Mouse (Mus musculus) embryonic fibroblast, embryonic 13.5 days (primary cell): ENCODE results near the gene Nkx3-2. TPM values are rescaled to one million over a fixed set of nuclear protein-coding genes. Genes with fewer than 3 reads are reported as not detected.

Experiments used
- H3K27ac ChIP-seq: 2 replicates; pipeline ENCODE4 v1.5.1; 2012; ENCODE audit warnings: low read length, control low read depth, inconsistent platforms; ENCODE audit not compliant: insufficient read depth
- H3K4me1 ChIP-seq: 2 replicates; pipeline ENCODE4 v1.6.1; 2011; ENCODE audit warnings: low read length; ENCODE audit not compliant: control insufficient read depth, insufficient read depth
- H3K4me3 ChIP-seq: 2 replicates; pipeline ENCODE4 v1.5.1; 2011; ENCODE audit warnings: mild to moderate bottlenecking, control low read depth, low read length; ENCODE audit not compliant: insufficient read depth
- CTCF ChIP-seq: IDR thresholded peaks from 2 replicates; pipeline ENCODE4 v1.5.1; 2011; ENCODE audit warnings: mild to moderate bottlenecking, control low read depth, low read length, moderate library complexity, borderline replicate concordance; ENCODE audit not compliant: insufficient read depth
- POLR2A ChIP-seq: IDR thresholded peaks from 2 replicates; pipeline ENCODE4 v1.6.1; 2011; ENCODE audit warnings: low read depth, mild to moderate bottlenecking, control low read depth, low read length, moderate library complexity
- polyA plus RNA-seq: library from polyadenylated mRNA; stranded (reverse); fragments of >200 nt; gene quantifications from 2 replicates; pipeline ENCODE4 v1.2.4, GENCODE M21; 2011; ENCODE audit warnings: low read depth; ENCODE audit not compliant: missing spikeins, insufficient read length

Nkx3-2 gene
- polyA plus RNA-seq, 1 experiment = 1.0 TPM

DNA sequence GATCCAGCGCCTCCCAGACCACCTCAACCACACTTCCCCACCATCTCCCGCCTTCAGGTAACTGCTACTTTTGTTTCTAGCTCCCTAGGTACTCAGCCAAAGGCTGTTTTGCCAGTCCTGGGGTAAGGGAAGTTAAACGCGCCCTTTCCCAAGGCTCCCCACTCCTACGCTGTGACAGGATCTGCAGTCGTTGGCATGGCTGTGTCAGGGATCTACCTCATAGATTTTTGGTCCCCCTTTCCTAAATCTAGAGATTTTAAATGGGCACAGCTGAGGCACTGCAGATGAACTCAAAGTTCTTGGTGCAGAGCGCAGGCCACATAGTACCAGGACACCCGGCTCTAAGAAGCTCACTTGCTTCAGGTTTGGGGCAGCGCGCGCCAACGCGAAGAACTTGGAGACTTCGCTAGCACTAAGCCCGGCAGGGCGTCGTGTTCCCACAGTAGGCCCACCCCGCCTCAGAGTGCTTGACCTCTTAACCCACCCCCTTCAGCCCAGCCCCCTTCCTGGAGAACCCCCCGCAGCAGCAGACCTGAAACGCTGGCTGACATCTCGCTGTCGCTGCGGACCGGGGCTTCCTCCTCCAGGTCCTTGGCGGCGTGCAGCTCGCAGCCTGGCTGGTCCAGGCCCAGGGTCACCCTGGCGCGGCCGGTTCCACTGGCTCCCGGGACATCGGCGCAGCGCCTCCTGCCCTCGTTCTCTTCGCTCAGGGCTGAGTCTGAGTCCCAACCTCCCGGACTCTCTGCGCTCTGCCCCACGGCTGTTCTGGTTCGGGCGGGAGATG, 1.2 kb downstream of the Nkx3-2 start:
- TF ChIP-seq POLR2A (no peak), CTCF (no peak)
- H3K4me3 ChIP-seq = peak overlapping the region; percentile 49
- H3K27ac ChIP-seq = no peak overlapping the region
- H3K4me1 ChIP-seq = no peaks in the 10 kb centered on the region

DNA sequence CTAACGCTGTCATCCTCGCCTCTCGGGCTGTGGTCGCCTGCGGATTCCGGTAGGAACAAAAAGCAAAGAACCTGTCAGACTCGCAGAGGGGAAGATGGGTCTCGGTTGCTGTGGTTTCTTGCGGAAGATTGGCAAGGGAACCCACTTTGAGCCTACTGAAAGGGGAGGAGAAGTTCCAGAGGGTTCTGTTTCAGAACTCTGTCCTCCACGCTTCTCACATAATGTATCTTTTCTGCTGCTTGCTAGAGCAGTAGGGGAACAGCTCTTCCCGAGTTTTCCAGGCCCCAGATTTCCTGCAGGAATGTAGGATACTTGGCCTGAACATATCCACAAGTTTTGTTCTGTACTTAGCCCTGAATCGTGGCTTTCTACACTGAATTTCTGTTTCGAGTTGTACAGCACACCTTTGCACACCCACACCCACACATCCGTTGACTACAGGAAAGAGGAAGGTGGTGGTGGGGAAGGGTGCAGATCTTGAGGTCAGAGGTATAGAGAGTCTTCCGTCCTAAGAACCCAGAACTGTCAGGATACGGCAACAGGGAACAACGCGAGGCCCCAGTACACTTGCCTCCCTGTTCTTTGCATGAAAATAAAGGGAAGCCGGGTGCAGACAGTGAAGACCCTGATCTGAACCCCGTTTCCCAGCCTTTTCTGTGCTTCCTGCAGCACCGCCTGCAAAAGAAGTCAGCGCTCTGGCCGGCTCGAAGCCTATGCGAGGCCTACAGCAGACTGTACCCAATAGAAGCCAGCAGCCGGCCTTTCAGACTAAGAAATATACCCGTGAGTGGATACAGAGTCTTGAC, 2.0 kb downstream of the Nkx3-2 start:
- TF ChIP-seq POLR2A (no peak), CTCF (no peak)
- Histone ChIP-seq H3K4me3 (peak overlapping the region; percentile 3; the same call in 1 of the 2 replicates), H3K27ac (no peak overlapping the region), H3K4me1 (no peaks in the 10 kb centered on the region)

DNA sequence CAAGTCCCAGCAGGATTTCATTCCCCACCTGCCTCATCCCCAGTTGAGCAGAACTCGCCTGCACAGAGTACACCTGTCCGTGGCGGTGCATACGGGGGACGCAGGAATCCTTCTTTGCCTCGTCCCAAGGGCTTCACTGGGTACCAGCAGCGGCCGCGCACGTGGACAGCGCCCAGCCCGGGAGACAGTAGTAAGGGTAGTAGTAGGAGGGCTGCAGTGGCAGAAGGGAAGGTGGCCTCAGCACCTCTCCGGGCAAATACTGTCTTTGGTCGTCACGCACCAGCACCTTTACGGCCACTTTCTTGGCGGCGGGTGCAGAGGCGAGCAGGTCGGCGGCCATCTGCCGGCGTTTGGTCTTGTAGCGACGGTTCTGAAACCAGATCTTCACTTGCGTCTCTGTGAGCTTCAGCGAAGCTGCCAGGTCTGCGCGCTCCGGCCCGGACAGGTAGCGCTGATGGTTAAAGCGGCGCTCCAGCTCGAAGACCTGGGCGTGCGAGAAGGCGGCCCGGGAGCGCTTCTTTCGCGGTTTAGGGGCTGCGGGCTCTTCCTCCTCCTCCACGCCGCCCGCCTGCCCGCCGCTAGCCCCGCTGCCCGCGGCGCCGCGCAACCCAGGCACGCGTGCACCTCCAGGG, 2.7 kb downstream of the Nkx3-2 start:
- no peaks in the 10 kb centered on the region for H3K4me1 ChIP-seq

DNA sequence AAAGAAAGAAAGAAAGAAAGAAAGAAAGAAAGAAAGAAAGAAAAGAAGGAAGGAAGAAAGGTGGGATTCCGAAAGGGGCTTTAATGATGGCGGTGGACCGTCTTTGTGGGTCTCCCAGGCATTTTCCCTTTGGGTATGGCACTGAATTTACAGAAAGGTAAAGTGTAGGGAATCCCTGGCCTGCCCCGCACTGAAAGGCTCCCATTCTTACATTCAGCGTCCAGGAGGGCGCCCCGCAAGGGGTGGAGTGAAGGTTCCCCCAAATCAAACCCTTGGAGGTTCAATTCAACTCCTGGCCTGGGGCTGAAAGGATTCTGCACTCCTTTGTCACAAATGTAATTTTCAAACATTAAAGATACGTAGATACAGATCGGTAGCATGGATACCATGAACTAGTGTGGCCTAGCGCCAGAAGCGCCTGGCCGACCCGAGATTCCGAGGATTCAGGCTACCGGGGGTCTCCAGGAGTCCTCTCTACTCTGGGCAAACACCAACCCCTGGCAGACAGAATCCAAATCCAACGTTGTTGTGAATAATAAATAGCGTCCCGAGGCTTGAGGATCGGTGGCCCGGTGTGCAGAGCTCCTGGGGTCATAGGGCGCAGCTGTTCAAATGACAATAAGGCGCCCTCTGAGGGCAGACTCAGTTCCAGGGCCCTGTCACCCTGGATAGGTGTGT, 3.3 kb downstream of the Nkx3-2 start:
- H3K4me3 ChIP-seq = no peak overlapping the region; the same call in 1 of the 2 replicates
- H3K4me1 ChIP-seq = no peaks in the 10 kb centered on the region
- TF ChIP-seq POLR2A (no peak), CTCF (no peak)
- no peak overlapping the region for H3K27ac ChIP-seq

More for the DNA sequence above, 2.7 kb downstream of the Nkx3-2 start:
- no peak overlapping the region for H3K27ac ChIP-seq
- no peak overlapping the region for H3K4me3 ChIP-seq
- no peak for TF ChIP-seq POLR2A
- no peak for TF ChIP-seq CTCF

DNA sequence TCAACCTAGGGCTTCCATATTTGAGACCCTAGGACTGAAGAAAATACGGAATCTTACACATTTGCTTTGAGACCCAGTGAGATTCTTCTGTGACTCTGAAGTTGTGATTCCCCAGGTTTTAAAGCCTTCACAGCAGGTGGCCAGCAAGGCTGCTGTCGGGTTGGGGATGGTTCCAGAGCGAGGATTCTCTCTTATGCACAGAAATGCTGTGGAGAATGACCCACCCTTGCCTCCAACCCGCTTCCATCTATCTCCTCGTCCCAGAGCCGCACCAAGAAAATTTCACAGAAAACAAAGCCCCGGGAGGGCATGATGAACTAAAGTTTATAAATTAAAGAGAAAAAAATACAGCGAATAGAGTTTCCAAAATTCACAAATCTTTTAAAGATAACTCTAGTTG, 4.2 kb downstream of the Nkx3-2 start:
- TF ChIP-seq POLR2A = no peak
- TF ChIP-seq CTCF = no peak
- Histone ChIP-seq H3K4me1 (no peaks in the 10 kb centered on the region), H3K4me3 (no peak overlapping the region), H3K27ac (no peak overlapping the region)

DNA sequence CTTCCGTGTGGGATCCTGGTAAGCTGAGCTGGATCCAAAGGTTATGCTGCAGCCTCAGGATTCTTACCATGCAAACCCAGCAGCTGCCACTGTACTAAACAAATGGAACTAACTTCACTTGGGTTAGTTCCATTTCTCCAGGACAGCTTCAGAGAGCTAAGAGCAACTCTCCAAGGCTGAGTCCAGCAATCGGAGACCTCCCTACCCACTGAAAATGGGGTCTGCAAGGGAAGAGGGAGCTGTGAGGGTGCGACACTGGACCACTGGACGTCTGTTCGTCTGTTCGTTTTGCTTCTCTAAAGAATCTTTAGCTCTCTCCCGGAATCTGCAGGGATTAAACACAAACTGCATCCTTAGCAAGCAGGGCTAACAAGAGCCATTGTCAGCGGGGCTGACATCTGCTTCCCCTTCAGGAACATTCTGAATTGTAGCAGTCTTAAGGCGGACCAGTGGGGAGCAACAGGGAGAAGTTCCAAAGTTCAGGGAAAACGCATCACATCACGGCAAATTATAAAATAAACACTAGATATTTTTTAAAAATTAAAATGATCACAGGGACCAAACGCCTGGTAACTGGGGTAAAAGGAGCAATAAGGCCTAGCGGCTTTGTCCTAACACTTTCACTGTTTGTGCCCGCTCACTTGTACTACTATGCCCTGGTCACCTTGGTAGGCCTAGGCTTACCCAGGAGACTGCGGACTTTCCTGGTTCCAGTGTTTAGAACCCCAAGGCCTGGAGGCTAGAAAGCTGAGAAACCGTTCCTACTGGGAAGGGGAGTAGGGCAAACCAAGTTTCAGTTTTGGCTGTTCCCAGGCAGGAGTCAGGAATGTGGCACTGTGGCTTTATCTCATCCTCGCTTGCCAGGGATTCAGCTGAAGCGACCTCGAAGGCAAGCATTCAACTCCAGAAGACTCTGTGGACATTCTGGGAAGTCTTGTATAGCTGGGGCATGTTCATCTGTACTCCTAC, 5.3 kb downstream of the Nkx3-2 start:
- no peak overlapping the region for H3K27ac ChIP-seq
- no peaks in the 10 kb centered on the region for H3K4me1 ChIP-seq
- no peak for TF ChIP-seq CTCF
- TF ChIP-seq POLR2A = no peak
- no peak overlapping the region for H3K4me3 ChIP-seq

DNA sequence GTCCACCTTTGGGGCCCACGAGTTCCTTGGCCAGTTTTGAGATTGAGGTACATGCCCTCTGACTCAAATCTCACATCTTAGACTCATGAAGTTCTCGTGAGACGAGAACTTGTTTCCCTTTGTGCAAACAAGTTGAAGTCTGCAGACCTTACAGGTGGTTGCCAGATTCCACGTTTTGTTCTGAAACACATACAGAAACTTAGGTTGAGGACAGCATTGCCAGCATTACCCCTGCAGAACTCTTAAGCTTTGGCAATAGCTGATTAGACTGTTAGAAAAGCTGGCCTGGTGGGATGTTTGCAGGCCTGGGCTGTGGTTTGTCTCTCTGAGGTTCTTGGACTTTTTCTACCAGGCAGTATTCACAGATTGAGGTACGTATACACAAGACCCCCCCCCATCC, 7.0 kb downstream of the Nkx3-2 start:
- Histone ChIP-seq H3K4me1 (no peaks in the 10 kb centered on the region), H3K27ac (no peak overlapping the region)

DNA sequence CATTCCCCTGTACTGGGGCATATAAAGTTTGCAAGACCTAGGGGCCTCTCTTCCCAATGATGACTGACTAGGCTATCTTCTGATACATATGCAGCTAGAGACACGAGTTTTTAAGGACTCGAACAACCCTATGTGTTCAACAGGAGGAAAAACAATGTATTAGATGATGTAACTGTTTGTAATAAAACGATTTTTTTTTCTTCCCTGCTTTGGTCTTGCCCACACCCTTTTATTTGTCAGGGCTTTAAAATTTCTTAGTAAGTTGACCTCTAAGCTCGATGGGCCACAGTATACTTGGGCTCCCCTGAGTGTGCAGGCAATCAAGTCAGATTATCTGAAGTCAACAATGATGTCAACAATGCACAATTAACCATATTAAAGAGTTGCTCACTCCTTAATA, 7.9 kb downstream of the Nkx3-2 start:
- no peak for TF ChIP-seq POLR2A
- no peak for TF ChIP-seq CTCF
- no peaks in the 10 kb centered on the region for H3K4me1 ChIP-seq
- no peak overlapping the region for H3K27ac ChIP-seq

More for the DNA sequence above, 7.0 kb downstream of the Nkx3-2 start:
- TF ChIP-seq POLR2A (no peak), CTCF (no peak)
- H3K4me3 ChIP-seq = no peak overlapping the region

More for the DNA sequence above, 7.9 kb downstream of the Nkx3-2 start:
- no peak overlapping the region for H3K4me3 ChIP-seq
